Mouse (Mus musculus): Measurements from ENCODE around the gene Rab3a. TPM values are rescaled to one million over a fixed set of nuclear protein-coding genes. Genes with fewer than 3 reads are reported as not detected.

Gene Rab3a
- total and polyA plus RNA-seq, 2 experiments, result 2.7 to 10.4 TPM

DNA sequence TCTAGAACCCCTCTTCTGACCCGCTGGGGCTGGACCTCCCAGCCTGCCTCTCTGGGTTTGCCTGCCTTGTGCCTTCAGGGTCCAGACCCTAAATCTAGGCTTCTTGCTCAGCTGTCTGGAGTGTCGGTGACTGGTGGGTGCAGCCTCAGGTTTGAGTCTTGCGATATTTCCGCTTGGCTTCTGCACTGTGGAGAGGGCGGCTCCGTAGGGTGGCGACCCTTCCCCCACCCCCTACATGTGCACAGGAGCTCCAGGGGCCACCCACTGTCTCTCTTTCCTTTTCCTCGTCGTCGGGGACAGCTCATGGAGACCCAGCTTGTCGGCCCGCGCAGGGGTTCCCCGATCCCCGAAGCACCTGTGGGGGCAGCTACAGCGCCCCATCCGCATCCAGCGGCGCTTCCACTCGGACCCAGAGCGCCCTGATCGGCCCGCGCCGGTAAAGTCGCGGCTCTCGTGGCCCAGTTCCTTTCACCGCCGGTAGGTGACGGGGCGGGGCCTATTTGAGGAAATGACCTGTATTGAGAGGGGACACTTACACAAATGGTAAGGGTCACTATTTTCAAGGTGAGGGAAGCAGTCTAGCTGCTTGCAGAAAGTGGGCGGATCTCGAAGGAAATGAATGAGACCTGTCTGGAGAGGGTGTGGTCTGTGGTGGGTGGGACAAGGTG, 24.5 kb upstream of the Rab3a start:
- peaks cover 3% of the 10 kb centered on the region; the same call in 1 of the 2 replicates for H3K4me1 ChIP-seq (ENCODE audit: control insufficient read depth, insufficient read depth, low read length)
- TF ChIP-seq POLR2A (IDR thresholded peaks at IDR 0.05; ENCODE audit: extremely low read depth, insufficient read depth, low read length), result no peak
- TF ChIP-seq CTCF (IDR thresholded peaks at IDR 0.05; ENCODE audit: low read depth, low read length), result no peak
- DNase-seq (ENCODE audit: extremely low read depth, low read depth, low spot score), result no peak
- H3K27me3 ChIP-seq (ENCODE audit: control insufficient read depth, insufficient read depth, low read length), result no peaks in the 10 kb centered on the region
- no peak overlapping the region for H3K27ac ChIP-seq (replicated peaks; ENCODE audit: insufficient read depth, low read depth, low read length)
- H3K36me3 ChIP-seq (ENCODE audit: control insufficient read depth, insufficient read depth, low read length), result no peaks in the 10 kb centered on the region
- H3K9ac ChIP-seq (ENCODE audit: low read depth, low read length), result no peak overlapping the region
- H3K4me3 ChIP-seq (ENCODE audit: insufficient read depth, low read depth, low read length), result no peak overlapping the region
- WGBS, result 51% methylated on average over 34 of the region's 34 CpGs
- no peaks in the 10 kb centered on the region; the same call in 1 of the 2 replicates for H3K79me2 ChIP-seq (ENCODE audit: control insufficient read depth, insufficient read depth, low read length)

DNA sequence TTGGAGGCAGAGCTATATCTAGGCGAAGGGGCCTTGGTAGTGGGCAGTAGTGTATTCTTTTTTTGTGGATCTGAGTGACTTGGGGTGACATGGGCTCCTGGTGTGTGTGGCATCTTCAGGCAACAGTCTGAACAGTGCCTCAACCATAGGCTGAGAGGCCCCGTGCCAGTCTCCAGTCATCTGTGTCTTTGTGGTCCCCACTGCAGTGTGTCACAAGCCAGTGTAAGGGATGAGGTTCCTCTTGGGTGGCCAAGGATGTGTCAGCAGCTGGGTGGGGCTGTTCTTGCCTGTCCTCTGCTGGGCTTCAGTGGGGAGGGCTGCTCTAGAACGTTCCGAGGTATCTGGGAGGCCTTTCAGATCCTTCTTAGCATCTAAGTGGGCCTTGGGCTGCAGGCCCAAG, 23.5 kb upstream of the Rab3a start:
- Histone ChIP-seq H3K9ac (ENCODE audit: low read depth, low read length) (no peak overlapping the region), H3K27ac (replicated peaks; ENCODE audit: insufficient read depth, low read depth, low read length) (no peak overlapping the region), H3K27me3 (ENCODE audit: control insufficient read depth, insufficient read depth, low read length) (no peaks in the 10 kb centered on the region), H3K4me1 (ENCODE audit: control insufficient read depth, insufficient read depth, low read length) (no peaks in the 10 kb centered on the region), H3K4me3 (ENCODE audit: insufficient read depth, low read depth, low read length) (no peak overlapping the region), H3K36me3 (ENCODE audit: control insufficient read depth, insufficient read depth, low read length) (no peaks in the 10 kb centered on the region), H3K79me2 (ENCODE audit: control insufficient read depth, insufficient read depth, low read length) (no peaks in the 10 kb centered on the region; the same call in 1 of the 2 replicates)
- 90% methylated on average over 4 of the region's 4 CpGs for WGBS
- no peak for TF ChIP-seq CTCF (IDR thresholded peaks at IDR 0.05; ENCODE audit: low read depth, low read length)
- no peak for DNase-seq (ENCODE audit: extremely low read depth, low read depth, low spot score)

DNA sequence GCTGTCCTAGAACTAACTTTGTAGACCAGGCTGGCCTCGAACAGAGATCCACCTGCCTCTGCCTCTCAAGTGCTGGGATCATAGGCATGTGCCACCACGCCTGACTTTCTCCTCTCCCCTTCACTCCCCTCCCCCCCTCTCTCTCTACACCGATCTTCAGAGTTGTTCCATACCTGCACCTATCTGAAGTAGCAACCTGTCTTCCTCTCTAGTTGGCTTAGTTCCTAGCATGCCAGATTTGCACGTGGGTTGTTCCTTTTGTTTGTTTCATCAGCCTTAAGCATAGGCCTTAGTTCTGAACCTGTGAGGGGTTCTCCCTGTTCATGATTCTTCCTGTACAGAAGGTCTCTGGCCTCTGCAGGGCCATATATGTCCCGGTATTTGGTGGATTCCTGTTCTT, 16.8 kb upstream of the Rab3a start:
- Histone ChIP-seq H3K4me3 (ENCODE audit: insufficient read depth, low read depth, low read length) (no peak overlapping the region), H3K27me3 (ENCODE audit: control insufficient read depth, insufficient read depth, low read length) (no peaks in the 10 kb centered on the region), H3K27ac (replicated peaks; ENCODE audit: insufficient read depth, low read depth, low read length) (no peak overlapping the region), H3K36me3 (ENCODE audit: control insufficient read depth, insufficient read depth, low read length) (no peaks in the 10 kb centered on the region), H3K79me2 (ENCODE audit: control insufficient read depth, insufficient read depth, low read length) (no peaks in the 10 kb centered on the region), H3K4me1 (ENCODE audit: control insufficient read depth, insufficient read depth, low read length) (no peaks in the 10 kb centered on the region), H3K9ac (ENCODE audit: low read depth, low read length) (no peak overlapping the region)
- 72% methylated on average over 5 of the region's 5 CpGs for WGBS
- TF ChIP-seq POLR2A (IDR thresholded peaks at IDR 0.05; ENCODE audit: extremely low read depth, insufficient read depth, low read length) (no peak), CTCF (IDR thresholded peaks at IDR 0.05; ENCODE audit: low read depth, low read length) (no peak)
- no peak for DNase-seq (ENCODE audit: extremely low read depth, low read depth, low spot score)

DNA sequence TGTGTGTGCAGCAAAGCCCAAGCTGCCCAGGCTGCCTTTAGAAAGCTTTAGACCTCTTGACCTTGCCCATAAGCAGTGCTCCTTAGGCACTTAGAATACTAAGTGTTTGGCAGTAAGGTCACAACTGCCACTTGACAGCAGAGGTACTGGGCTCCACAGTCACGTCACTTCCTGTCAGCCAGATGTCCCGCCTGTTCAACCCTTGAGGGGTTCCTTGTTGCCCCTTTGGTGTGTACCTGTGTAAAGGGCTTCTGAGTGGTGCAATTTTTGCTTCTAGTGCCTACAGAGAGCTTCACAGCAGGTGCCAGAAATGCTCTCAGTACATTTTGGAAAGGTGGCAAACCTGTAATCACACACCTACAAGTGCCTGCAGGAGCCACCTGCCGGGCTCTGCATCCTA, 16.3 kb upstream of the Rab3a start:
- DNase-seq (ENCODE audit: extremely low read depth, low read depth, low spot score), result no peak
- H3K36me3 ChIP-seq (ENCODE audit: control insufficient read depth, insufficient read depth, low read length), result no peaks in the 10 kb centered on the region
- WGBS, result 84% methylated on average over 3 of the region's 3 CpGs
- H3K27ac ChIP-seq (replicated peaks; ENCODE audit: insufficient read depth, low read depth, low read length), result no peak overlapping the region
- H3K9ac ChIP-seq (ENCODE audit: low read depth, low read length), result no peak overlapping the region
- H3K4me3 ChIP-seq (ENCODE audit: insufficient read depth, low read depth, low read length), result no peak overlapping the region
- TF ChIP-seq POLR2A (IDR thresholded peaks at IDR 0.05; ENCODE audit: extremely low read depth, insufficient read depth, low read length), result no peak
- TF ChIP-seq CTCF (IDR thresholded peaks at IDR 0.05; ENCODE audit: low read depth, low read length), result no peak
- no peaks in the 10 kb centered on the region for H3K4me1 ChIP-seq (ENCODE audit: control insufficient read depth, insufficient read depth, low read length)
- no peaks in the 10 kb centered on the region for H3K79me2 ChIP-seq (ENCODE audit: control insufficient read depth, insufficient read depth, low read length)
- no peaks in the 10 kb centered on the region for H3K27me3 ChIP-seq (ENCODE audit: control insufficient read depth, insufficient read depth, low read length)

DNA sequence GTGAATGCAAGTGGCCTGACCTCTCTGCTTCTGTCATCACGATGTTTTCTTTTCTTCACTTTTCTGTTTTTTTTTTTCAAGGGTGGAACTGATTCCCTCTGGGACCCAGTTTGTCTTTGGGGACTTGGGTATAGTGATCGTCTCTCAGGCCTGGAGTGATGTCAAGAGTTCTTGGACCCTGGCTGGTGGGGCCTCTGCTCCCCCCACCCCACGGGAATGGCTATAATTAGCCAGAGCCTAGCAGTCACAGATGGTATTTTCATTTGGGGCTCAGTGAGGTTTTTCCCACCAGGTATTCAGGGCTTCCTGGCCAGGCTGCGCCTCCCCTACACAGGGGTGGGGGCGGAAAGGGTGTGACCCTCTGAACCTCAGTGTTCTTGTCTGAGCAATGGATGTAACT, 12.8 kb upstream of the Rab3a start:
- Histone ChIP-seq H3K4me1 (ENCODE audit: control insufficient read depth, insufficient read depth, low read length) (peaks cover 3% of the 10 kb centered on the region; the same call in 1 of the 2 replicates), H3K79me2 (ENCODE audit: control insufficient read depth, insufficient read depth, low read length) (no peaks in the 10 kb centered on the region), H3K9ac (ENCODE audit: low read depth, low read length) (no peak overlapping the region), H3K4me3 (ENCODE audit: insufficient read depth, low read depth, low read length) (no peak overlapping the region), H3K36me3 (ENCODE audit: control insufficient read depth, insufficient read depth, low read length) (no peaks in the 10 kb centered on the region), H3K27me3 (ENCODE audit: control insufficient read depth, insufficient read depth, low read length) (no peaks in the 10 kb centered on the region), H3K27ac (replicated peaks; ENCODE audit: insufficient read depth, low read depth, low read length) (no peak overlapping the region)
- no peak for DNase-seq (ENCODE audit: extremely low read depth, low read depth, low spot score)
- TF ChIP-seq CTCF (IDR thresholded peaks at IDR 0.05; ENCODE audit: low read depth, low read length), result no peak
- no peak for TF ChIP-seq POLR2A (IDR thresholded peaks at IDR 0.05; ENCODE audit: extremely low read depth, insufficient read depth, low read length)
- 84% methylated on average over 5 of the region's 5 CpGs for WGBS

DNA sequence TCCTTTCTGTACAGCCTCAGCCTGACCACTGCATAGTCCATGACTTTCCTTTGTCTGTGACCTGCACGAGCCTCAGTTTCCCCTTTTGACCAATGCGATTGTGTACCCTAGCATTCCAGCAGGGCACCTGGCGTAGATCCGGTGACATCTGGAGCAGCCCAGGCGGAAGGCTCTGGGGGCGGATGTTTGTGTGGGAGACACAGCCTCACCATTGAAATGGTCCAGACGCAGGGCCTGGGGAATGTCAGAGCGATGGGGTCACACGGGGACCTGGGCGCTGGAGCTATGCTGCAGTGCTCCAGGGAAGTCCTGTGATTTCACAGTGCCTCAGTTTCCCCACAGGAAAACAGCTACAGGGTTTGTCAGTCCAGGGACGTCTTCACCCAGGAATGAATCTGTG, 12.3 kb upstream of the Rab3a start:
- Histone ChIP-seq H3K79me2 (ENCODE audit: control insufficient read depth, insufficient read depth, low read length) (no peaks in the 10 kb centered on the region), H3K4me3 (ENCODE audit: insufficient read depth, low read depth, low read length) (no peak overlapping the region), H3K27ac (replicated peaks; ENCODE audit: insufficient read depth, low read depth, low read length) (no peak overlapping the region), H3K27me3 (ENCODE audit: control insufficient read depth, insufficient read depth, low read length) (no peaks in the 10 kb centered on the region), H3K4me1 (ENCODE audit: control insufficient read depth, insufficient read depth, low read length) (peaks cover 3% of the 10 kb centered on the region; the same call in 1 of the 2 replicates), H3K36me3 (ENCODE audit: control insufficient read depth, insufficient read depth, low read length) (no peaks in the 10 kb centered on the region), H3K9ac (ENCODE audit: low read depth, low read length) (no peak overlapping the region)
- TF ChIP-seq POLR2A (IDR thresholded peaks at IDR 0.05; ENCODE audit: extremely low read depth, insufficient read depth, low read length) (no peak), CTCF (IDR thresholded peaks at IDR 0.05; ENCODE audit: low read depth, low read length) (no peak)
- no peak for DNase-seq (ENCODE audit: extremely low read depth, low read depth, low spot score)
- 84% methylated on average over 11 of the region's 11 CpGs for WGBS
